Mouse (Mus musculus) thymus, postnatal 25 days (tissue): ENCODE data around the gene Pcdh7.
A peak's percentile ranks its signal among the peaks of the same experiment; 100 is the strongest.
"Not testable (repeated sequence)": the region's sequence is repeated elsewhere in the genome, so short reads cannot be mapped to it uniquely, and the experiment has no call there.

ENCODE experiments used
- DNase-seq: peaks from one replicate; pipeline ENCODE4 v3.0.0; 2022

Pcdh7 gene

GRCm38 (mm10) chr5:57943176-57943575 lies 225.4 kb downstream of the Pcdh7 start:
- DNase-seq, result no peak

GRCm38 (mm10) chr5:57943611-57944010 lies 225.8 kb downstream of the Pcdh7 start:
- no peak for DNase-seq

GRCm38 (mm10) chr5:57945419-57945818 lies 227.7 kb downstream of the Pcdh7 start:
- DNase-seq, result no peak

GRCm38 (mm10) chr5:57959317-57959716 lies 241.6 kb downstream of the Pcdh7 start:
- no peak for DNase-seq

- DNase-seq, result no peak
Observed at GRCm38 (mm10) chr5:57963792-57964191, 246.0 kb downstream of the Pcdh7 start.

- no peak for DNase-seq
Observed at GRCm38 (mm10) chr5:57964201-57964600, 246.4 kb downstream of the Pcdh7 start.

- DNase-seq, result no peak
Observed at GRCm38 (mm10) chr5:57993584-57993983, 275.8 kb downstream of the Pcdh7 start.

- no peak for DNase-seq
Observed at GRCm38 (mm10) chr5:58021331-58021730, 303.6 kb downstream of the Pcdh7 start.

GRCm38 (mm10) chr5:58025123-58025522 lies 307.4 kb downstream of the Pcdh7 start:
- no peak for DNase-seq

GRCm38 (mm10) chr5:58025759-58026158 lies 308.0 kb downstream of the Pcdh7 start:
- DNase-seq, result no peak

- no peak for DNase-seq
Observed at GRCm38 (mm10) chr5:58039875-58040274, 322.1 kb downstream of the Pcdh7 start.

GRCm38 (mm10) chr5:58044216-58044615 lies 326.4 kb downstream of the Pcdh7 start:
- no peak for DNase-seq

- DNase-seq, result no peak
Observed at GRCm38 (mm10) chr5:58081054-58081453, 363.3 kb downstream of the Pcdh7 start.

GRCm38 (mm10) chr5:58082230-58082629 lies 364.5 kb downstream of the Pcdh7 start:
- DNase-seq, result no peak

GRCm38 (mm10) chr5:58083056-58083455 lies 365.3 kb downstream of the Pcdh7 start:
- no peak for DNase-seq

- DNase-seq, result peak; percentile 34
Observed at GRCm38 (mm10) chr5:58083972-58084371, 366.2 kb downstream of the Pcdh7 start.

GRCm38 (mm10) chr5:58108665-58109364 lies 391.0 kb downstream of the Pcdh7 start:
- no peak for DNase-seq

- no peak for DNase-seq
Observed at GRCm38 (mm10) chr5:58116096-58116495, 398.3 kb downstream of the Pcdh7 start.

GRCm38 (mm10) chr5:58117896-58118295 lies 400.1 kb downstream of the Pcdh7 start:
- DNase-seq, result no peak

GRCm38 (mm10) chr5:58118930-58119611 lies 401.3 kb downstream of the Pcdh7 start:
- DNase-seq, result no peak

GRCm38 (mm10) chr5:58143897-58144296 lies 426.1 kb downstream of the Pcdh7 start:
- DNase-seq, result no peak

GRCm38 (mm10) chr5:58153966-58154365 lies 436.2 kb downstream of the Pcdh7 start:
- DNase-seq, result no peak

- no peak for DNase-seq
Observed at GRCm38 (mm10) chr5:58172218-58172617, 454.5 kb downstream of the Pcdh7 start.

- DNase-seq, result not testable (repeated sequence)
Observed at GRCm38 (mm10) chr5:58174335-58174734, 456.6 kb downstream of the Pcdh7 start.

- no peak for DNase-seq
Observed at GRCm38 (mm10) chr5:58175532-58175931, 457.8 kb downstream of the Pcdh7 start.
